Mouse (Mus musculus) neutrophil, adult 59 days (primary cell): ENCODE measurements around the gene 1700024G13Rik. TPM values are rescaled to one million over a fixed set of nuclear protein-coding genes. Genes with fewer than 3 reads are reported as not detected.

Experiments used
- total RNA-seq, 2 experiments: library from RNA; stranded (reverse); gene quantifications; 1 replicate in 1 of 2; 2 replicates in 1 of 2; pipeline ENCODE4 v1.2.4; 2023

Gene 1700024G13Rik
- total RNA-seq, result not detected

GRCm38 (mm10) chr14:32388196-32388595, at the start of gene 1700024G13Rik:
1700024G13Rik (minus strand) TSS chr14:32388391.

Other genes starting within 250 kb of the 1700024G13Rik start
- not detected for gene Msmb, start 246.4 kb downstream of the 1700024G13Rik start, total RNA-seq
- gene Ncoa4, start 228.5 kb downstream of the 1700024G13Rik start, total RNA-seq, result 100 to 1,000 TPM; 185 to 213 TPM
- 10 to 100 TPM; 49.6 to 57.4 TPM for gene Timm23, start 186.5 kb downstream of the 1700024G13Rik start, total RNA-seq
- 10 to 100 TPM; 32.7 to 39.1 TPM for gene Parg, start 186.4 kb downstream of the 1700024G13Rik start, total RNA-seq
- not detected for gene Ogdhl, start 66.4 kb downstream of the 1700024G13Rik start, total RNA-seq
- gene Slc18a3, start 76.5 kb upstream of the 1700024G13Rik start, total RNA-seq, result not detected
- gene Chat, start 77.6 kb upstream of the 1700024G13Rik start, total RNA-seq, result not detected
- 1 to 10 TPM; 7.7 to 9.3 TPM for gene Ercc6, start 125.1 kb upstream of the 1700024G13Rik start, total RNA-seq
- gene Prrxl1, start 211.0 kb upstream of the 1700024G13Rik start, total RNA-seq, result not detected